Mouse (Mus musculus) olfactory bulb, adult 2 months (tissue): ENCODE measurements around the gene Methig1. TPM values are rescaled to one million over a fixed set of nuclear protein-coding genes. Genes with fewer than 3 reads are reported as not detected.
"Not testable (repeated sequence)": the region's sequence is repeated elsewhere in the genome, so short reads cannot be mapped to it uniquely, and the experiment has no call there.

Experiments
- H3K27ac ChIP-seq: fragments of 200-500 bp; 2 replicates; pipeline ENCODE4 v1.5.1; 2012; ENCODE audit warnings: low read depth, low read length; ENCODE audit not compliant: insufficient read depth
- H3K4me1 ChIP-seq: fragments of 200-500 bp; 2 replicates; pipeline ENCODE4 v1.6.1; 2012; ENCODE audit warnings: low read length; ENCODE audit not compliant: control insufficient read depth, insufficient read depth
- H3K4me3 ChIP-seq: fragments of 200-500 bp; 2 replicates; pipeline ENCODE4 v1.5.1; 2012; ENCODE audit warnings: mild to moderate bottlenecking, low read depth, low read length, moderate library complexity; ENCODE audit not compliant: insufficient read depth
- CTCF ChIP-seq: fragments of 200-500 bp; IDR thresholded peaks from 2 replicates; pipeline ENCODE4 v1.5.1; 2012; ENCODE audit warnings: low read depth, mild to moderate bottlenecking, low read length, moderate library complexity; ENCODE audit not compliant: insufficient read depth
- POLR2A ChIP-seq: fragments of 200-500 bp; IDR thresholded peaks from 2 replicates; pipeline ENCODE4 v1.6.1; 2012; ENCODE audit warnings: mild to moderate bottlenecking, low read depth, low read length, moderate library complexity; ENCODE audit not compliant: insufficient read depth
- WGBS: fragments of 180-500 bp; shearing (Covaris S2); methylation state at CpG from one replicate; pipeline ENCODE4 v1.1.7; 2018; 5-methylcytosine and 5-hydroxymethylcytosine counted together
- polyA plus RNA-seq: library from polyadenylated mRNA; stranded (reverse); fragments of >200 nt; gene quantifications from 2 replicates; pipeline ENCODE4 v1.2.4, GENCODE M21; 2012; ENCODE audit warnings: low replicate concordance; ENCODE audit not compliant: missing spikeins, insufficient read depth, insufficient read length

Gene Methig1
- polyA plus RNA-seq, 1 experiment: not detected

GRCm38 (mm10) chr15:100364242-100364641 lies 11.3 kb downstream of the Methig1 start, which contains the start of gene Higd1c:
Gene Higd1c (plus strand): TSS chr15:100364542.
- no peak for TF ChIP-seq POLR2A
- TF ChIP-seq CTCF: no peak
- Histone ChIP-seq H3K4me1 (no peaks in the 10 kb centered on the region), H3K4me3 (no peak within 1 kb of the TSS), H3K27ac (no peak within 1 kb of the TSS)
- 82% methylated on average over 7 of the region's 7 CpGs for WGBS

DNA sequence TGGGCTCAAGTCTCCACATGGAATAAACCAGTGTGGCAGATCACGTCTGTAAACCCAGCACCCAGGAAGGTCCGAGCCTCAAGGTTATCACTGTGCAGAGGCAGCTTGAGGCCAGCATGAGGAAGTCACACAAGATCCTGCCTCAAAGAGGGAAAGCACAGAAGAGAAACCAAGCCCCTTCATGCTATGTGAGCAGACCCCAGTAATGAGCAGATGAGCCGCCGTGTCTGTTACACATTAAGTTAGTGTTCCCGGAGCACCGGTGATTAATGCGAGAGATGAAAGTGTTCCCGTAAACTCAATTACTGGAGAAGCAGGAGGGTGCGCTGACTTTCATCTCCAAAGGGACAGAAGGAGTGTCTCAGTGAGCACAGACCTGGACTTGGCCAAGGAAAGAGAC lies 13.0 kb downstream of the Methig1 start:
- not testable (repeated sequence) for H3K27ac ChIP-seq, H3K4me3 ChIP-seq, H3K4me1 ChIP-seq
- WGBS: 80% methylated on average over 9 of the region's 9 CpGs

DNA sequence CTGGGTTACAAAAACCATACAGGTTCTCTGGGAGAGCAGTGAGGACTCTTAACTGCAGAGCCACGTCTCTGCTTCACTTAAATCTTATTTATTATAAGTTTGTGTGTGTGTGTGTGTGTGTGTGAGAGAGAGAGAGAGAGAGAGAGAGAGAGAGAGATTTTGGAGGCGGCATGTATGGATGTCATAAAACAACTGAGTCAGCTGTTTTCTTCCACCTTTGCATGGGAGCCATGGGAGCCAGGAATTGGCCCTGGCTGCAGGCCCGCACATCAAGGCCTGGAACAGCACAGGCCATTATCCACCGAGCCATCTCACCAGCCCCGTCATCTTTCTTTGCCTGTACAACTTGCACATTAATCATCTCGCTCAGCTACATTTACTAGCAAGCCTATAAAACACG lies 14.2 kb downstream of the Methig1 start:
- no peak overlapping the region for H3K4me3 ChIP-seq
- H3K4me1 ChIP-seq: no peaks in the 10 kb centered on the region
- H3K27ac ChIP-seq: no peak overlapping the region
- TF ChIP-seq CTCF: no peak
- 82% methylated on average over 7 of the region's 7 CpGs for WGBS

DNA sequence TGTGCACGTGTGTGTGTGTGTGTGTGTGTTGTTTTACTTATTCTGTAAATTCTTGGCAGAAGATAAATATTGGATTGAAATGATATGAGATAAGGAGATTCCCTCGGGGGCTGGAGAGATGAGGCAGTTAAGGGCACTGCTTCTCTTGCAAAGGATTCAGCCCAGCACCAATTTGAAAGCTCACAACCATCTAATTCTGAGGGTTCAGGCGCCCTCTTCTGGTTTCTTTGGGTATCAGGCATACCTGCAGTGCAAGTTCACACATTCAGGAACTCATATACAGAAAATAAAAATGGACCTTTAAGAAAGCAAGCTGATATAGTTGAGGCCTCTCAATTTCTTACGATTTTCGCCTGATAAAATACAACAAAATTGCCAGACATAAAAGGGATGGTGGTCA lies 22.1 kb downstream of the Methig1 start:
- TF ChIP-seq CTCF: no peak
- no peak for TF ChIP-seq POLR2A
- WGBS: 38% methylated on average over 5 of the region's 5 CpGs

GRCm38 (mm10) chr15:100377847-100378505 lies 25.0 kb downstream of the Methig1 start:
- not testable (repeated sequence) for H3K4me3 ChIP-seq, H3K27ac ChIP-seq, H3K4me1 ChIP-seq
- 28% methylated on average over 4 of the region's 9 CpGs for WGBS

More for the DNA sequence above, 22.1 kb downstream of the Methig1 start:
- no peak overlapping the region for H3K4me3 ChIP-seq
- H3K27ac ChIP-seq: no peak overlapping the region
- H3K4me1 ChIP-seq: no peaks in the 10 kb centered on the region

DNA sequence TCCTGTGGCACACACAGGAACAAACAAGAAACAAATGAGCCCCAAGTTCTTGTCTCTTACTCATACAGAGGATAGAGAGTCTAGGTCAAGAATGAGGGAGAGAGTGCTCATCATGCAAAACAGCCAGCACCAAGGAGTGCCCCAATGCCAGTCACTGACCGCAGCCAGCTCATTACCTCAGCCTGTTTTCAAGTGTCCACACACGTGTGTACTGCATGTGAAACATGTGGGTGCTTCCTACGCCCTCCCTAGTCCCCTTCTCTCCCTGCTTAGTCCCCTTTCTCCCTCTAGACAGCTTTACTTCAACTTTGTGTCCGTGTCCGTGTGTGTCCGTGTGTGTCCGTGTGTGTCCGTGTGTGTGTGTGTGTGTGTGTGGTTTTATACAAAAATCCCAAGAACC lies 26.7 kb downstream of the Methig1 start:
- TF ChIP-seq POLR2A (no peak), CTCF (no peak)
- H3K4me1 ChIP-seq: 0 out of 2 replicates have a peak, but pooled peaks cover 4% of the 10 kb centered on the region
- H3K27ac ChIP-seq: no peak overlapping the region
- H3K4me3 ChIP-seq: no peak overlapping the region
- WGBS: 91% methylated on average over 8 of the region's 8 CpGs

DNA sequence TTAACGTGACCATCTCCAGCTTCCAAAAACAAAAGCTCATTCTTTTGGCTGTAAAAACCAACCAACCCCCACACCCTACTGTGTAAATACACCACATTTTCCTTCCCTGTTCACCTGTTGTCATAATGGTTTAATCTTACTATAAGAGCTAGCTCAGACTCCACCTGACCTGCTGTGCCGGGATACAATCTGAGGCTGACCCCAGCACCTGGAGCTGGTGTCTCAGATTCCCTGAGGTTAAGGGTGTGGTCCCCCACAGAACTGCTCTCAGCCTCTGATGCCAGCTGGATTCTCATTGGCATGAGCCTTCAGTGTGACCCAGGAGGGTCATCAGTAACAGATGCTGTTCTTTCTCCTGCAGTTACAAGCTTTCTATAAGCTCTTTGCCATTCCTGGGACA lies 27.2 kb downstream of the Methig1 start:
- Histone ChIP-seq H3K27ac (no peak overlapping the region), H3K4me1 (0 out of 2 replicates have a peak, but pooled peaks cover 4% of the 10 kb centered on the region), H3K4me3 (no peak overlapping the region)
- WGBS: 89% methylated on average over 2 of the region's 2 CpGs
- TF ChIP-seq POLR2A (no peak), CTCF (no peak)

- H3K27ac ChIP-seq: no peak overlapping the region
- H3K4me3 ChIP-seq: no peak overlapping the region
- no peak for TF ChIP-seq POLR2A
- TF ChIP-seq CTCF: no peak
- WGBS: 89% methylated on average over 9 of the region's 9 CpGs
- H3K4me1 ChIP-seq: 0 out of 2 replicates have a peak, but pooled peaks cover 4% of the 10 kb centered on the region
Observed at GRCm38 (mm10) chr15:100385705-100386104, 32.8 kb downstream of the Methig1 start.

DNA sequence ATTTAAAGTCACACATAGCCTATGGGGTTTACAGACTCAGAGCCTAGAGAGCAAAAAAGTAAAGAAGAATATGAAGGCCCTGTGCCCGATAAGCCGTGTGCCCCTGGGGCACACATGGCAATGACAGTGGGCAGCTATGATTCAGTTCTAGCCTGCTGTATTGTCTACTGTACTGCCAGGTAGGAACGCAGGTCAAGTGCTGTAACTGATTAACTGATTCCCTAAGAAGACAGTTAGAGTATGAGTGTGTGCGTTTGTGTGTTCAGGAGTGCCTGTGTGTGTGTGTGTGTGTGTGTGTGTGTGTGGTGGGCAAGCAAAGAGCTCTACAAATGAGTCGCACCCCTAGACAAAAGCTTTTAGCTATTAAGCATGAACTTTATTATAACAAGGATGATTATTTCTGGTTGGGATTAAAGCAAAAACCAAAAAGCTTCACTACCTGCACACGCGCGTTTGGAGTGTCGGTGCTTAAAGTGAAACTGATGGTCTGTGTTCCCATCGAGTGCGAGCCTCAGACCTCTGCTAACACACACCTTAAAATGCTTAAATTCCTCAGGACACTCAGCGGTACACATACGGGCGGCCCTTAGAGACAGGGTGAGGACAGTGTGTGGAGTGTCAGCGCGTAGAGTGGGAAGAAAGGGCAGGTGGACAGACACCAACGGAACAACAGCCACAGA lies 34.7 kb downstream of the Methig1 start:
- 93% methylated on average over 17 of the region's 17 CpGs for WGBS
- Histone ChIP-seq H3K4me3 (no peak overlapping the region), H3K4me1 (0 out of 2 replicates have a peak, but pooled peaks cover 4% of the 10 kb centered on the region), H3K27ac (no peak overlapping the region)
- no peak for TF ChIP-seq CTCF
- TF ChIP-seq POLR2A: no peak
